Mouse (Mus musculus): ENCODE measurements around the gene Armc6.

Armc6 gene

DNA sequence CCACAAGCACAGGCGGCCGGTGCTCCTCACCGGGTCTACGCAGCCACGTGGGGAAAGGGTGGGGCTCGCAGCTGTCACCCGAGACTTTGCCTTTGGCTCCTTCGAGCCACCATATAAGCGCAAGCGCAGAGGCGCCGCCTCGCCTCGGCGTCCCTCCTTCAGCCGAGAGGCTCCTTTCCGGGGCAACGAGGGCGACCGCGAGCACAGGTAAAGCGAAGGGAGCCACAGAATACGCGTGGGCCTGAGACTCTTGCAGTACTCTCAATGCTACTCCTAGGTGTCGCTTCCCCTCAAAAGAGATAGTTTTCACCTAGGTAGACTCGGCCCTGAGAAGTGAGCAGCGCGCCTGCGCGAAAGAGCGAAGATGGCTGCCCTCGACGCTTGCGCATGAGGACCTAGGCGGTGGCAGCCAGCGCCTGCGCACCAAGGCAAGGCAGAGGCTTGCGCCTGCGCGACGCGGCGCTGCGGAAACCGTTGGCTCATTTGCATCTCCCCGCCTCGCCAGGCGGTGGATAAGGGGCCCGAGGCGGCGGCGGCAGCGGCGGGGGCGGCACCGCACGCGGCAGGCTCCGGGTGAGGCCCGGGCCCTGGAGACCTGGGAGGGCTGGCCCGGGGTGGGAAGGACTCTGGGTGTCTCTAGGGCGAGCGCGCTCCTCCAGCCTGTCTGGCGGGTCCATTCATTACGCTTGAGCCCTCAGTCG, at the start of gene Armc6, which contains the start of gene Sugp2:
Armc6 (minus strand) TSS at position 387 of the 701 bp plus-strand sequence.
Sugp2 (plus strand) TSS at position 147 of the 701 bp plus-strand sequence.
- peak; percentile 97 for DNase-seq (ENCODE audit: low spot score)

DNA sequence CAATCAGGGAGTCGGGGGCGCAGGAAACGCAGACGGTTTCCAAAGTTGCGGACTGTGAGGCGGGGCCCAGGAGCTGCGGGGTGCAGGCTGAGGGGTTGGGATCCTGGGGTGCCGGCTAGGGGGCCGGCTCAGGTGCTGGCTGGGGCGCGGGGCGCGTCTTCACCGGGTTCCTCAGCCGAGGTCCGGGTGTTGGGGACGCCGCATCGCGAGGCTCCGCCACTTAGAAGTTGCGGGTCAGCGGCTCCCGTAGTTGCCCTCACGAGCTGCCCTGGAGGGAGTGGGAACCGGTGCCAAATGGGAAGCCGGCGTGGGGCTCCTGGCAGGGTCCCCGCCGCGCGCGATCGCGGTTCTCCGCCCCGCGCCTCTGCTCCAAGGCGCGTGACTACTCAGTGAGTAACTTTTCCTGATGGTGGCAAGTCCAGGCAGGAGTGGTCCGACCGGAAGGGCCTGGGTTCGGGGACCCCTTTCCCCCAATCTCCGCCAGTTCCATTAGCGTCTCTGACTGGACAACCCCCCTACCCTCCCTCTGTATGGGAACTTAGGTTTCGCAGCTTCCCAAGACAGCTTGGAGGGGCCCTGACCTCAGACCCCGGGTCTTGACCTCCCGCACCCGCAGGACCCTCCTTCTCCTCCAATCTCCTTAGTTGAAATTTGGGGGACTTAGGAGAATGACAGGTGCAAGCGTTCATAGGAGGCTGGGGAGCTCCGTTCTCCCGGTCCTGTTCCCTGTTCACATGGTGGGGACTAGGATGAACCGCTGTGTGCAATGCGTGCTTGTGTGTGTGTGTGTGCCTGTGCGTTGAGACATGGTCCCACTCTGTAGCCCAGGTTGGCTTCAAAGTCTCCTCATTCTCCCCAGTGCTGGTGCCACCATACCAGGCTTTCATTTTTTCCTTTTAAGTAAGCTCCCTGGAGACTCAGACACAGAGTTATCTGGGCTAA, 49.1 kb upstream of the Armc6 start:
- no peak for DNase-seq (ENCODE audit: low spot score)

DNA sequence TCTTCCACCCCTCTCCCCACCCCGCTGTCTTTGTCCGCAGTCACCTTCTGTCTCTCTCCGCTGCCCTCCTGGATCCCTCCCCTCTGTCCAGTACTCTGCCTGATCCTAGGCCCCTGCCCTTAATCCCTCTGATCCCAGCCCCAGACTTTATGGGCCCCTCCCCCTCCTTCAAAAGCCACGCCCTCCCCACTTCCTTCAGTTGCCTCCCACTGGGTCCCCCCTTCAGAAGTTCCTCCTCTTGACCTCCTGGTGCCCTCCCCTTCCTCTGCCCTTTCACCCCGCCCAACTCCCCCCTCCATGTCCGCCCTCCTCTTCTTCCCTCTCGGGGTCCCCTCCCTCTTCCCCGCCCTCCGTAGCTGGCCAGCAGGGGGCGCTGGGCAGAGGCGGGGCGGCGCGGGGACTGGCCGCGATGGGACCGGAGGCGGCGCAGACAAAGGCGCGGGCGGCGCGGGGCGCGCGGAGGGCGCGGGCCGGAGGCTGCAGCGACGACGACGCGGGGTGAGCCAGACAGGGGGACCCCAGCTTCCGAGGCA, 48.4 kb upstream of the Armc6 start, which contains the start of gene Homer3:
Homer3 (plus strand) TSS at position 225 of the 533 bp plus-strand sequence.
- peak; percentile 57 for DNase-seq (ENCODE audit: low spot score)

DNA sequence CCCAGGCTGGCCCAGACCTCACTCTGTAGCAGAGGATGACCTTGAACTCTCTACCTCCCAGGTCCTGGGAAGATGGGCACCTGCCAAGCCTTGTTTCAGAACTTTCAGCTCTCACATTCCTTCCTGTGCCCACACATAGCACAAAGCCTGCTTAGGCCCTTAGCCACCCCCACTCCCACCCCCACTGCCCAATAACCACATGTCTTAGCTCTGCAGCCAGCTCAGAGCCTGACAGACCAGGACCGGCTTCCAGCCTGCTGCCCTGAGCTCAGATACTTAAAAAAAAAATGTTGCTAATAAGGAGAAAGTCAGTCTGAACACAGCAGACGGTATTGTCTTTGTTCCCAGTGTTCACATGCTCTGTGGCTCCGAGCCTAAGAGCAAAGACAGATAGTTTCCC, 46.7 kb upstream of the Armc6 start:
- DNase-seq (ENCODE audit: low spot score) = no peak

DNA sequence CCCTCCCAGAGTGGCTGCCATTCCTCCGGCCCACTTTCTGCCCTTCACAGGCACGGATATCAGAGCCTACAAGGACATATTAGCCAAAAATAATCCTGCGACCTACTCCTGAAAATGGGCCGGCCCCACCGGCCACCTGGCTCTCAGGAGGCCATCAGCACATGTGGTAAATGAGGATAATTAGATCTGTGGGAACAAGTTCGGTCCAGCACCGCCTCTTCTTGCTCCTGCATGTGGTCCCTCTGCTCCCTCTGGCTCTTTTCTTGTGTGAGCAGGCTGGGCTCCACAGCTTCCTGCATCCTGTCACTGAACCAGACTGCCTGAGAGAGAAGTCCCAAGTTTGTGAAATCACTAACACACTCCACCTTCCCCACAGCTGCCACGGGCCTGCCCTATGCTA, 45.0 kb upstream of the Armc6 start:
- no peak for DNase-seq (ENCODE audit: low spot score)

DNA sequence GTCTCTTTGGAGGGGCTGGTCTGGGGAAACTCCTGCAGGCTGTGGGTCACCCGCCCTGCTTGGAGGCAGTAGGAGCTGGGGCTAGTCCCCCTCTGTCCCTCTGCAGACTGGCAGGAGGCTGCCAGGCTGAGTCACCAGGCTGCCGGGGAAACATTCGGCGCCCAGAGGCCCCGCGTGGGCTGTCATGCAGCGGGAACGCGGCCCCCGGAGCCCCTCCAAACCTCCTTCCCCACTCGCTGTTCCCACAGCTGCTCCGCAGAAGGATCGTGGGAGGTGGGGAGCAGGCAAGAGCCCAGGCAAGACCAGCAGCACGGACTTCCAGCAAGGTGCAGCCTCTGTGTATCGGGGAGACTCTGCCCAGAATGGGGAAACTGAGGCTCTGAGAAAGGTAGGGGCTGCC, 43.9 kb upstream of the Armc6 start:
- no peak for DNase-seq (ENCODE audit: low spot score)

DNA sequence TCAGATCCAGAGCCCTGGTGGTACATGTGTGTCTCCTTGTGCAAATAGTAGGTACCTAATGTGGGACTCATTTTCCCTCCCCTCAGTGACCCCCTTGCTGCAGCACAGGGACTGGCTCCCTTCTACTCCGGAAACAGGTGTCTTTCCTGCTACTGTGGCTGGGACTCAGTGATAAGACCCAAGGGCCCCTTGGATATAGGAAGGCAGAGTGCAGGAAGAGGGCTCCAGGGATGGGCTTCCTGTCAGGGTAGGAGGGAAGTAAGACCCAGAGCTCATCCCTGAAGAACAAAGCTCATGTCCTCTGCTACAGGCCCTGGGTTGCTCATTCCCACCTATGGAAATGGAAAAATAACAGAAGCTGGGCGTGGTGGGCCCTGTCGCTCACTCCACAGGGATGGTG, 42.2 kb upstream of the Armc6 start:
- DNase-seq (ENCODE audit: low spot score) = no peak

DNA sequence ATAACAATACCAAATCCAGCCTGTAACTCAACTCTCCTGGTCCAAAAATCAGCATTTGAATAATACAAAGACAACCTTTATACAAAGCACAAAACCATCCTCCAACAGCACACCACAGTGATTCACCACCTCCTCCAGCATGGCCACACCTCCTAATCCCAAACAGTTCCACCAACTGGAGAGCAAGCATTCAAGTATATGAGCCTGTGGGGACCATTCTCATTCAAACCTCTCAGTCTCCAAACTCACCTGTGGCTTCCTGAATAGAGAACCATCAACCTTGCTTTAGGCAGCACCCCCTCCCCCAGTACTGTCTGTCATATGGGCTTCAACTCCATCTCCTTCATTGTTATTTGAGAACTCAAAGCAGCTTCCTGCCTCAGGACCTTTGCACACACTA, 40.1 kb upstream of the Armc6 start:
- DNase-seq (ENCODE audit: low spot score) = no peak

DNA sequence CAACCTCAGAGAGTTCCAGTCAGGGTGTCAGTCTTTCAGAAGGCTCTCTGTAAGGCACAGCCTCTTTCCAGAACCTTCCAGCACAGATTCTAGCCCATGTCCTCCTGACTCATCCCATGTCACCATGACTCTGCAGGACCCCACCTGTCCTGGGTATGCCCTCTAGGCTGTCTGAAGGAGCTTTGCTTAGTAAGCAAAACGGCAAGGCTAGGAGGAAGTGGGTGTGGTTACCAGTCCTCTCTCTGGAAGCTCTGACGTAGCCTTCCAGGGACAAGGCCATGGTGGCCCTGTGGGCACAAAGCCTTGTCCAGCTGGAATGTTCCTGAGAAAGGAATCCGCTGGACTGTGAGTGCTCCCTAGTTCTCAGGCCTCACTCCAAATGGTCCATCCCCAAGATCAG, 38.7 kb upstream of the Armc6 start:
- no peak for DNase-seq (ENCODE audit: low spot score)

DNA sequence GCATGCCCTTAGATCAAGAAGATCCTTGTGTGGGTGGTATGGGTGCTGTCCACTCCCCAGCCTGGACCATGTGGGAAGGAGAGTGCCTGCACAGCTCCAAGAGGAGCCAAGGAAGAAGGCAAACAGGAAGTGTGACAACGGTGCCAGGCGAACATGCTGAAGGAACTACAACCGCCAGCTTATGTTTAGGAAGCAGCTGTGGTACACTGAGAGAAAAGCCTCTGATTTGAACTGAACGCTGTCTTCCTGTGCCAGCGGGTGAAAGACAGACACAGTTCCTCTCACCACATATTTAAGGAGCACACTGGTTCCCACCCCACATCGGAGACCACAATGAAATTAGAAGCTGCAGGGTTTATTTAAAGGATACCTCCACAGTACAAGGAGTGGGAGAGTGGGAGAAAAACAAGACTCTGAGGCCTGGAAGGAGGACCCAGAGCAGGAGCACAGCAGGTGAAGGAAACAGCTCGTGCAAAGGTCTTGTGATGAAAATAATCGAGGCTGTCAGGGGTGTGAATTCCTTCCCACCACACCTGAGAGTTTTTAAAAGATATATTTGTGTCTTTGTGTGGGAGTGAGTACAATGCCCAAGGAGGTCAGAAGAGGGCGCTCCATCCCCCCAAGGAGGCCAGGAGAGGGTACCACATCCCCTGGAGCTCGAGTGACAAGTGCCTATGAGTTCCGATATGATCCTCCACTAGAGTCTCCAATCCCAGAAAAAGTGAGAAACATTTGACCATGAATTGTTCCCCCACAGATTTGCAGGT, 34.7 kb upstream of the Armc6 start:
- DNase-seq (ENCODE audit: low spot score) = no peak

DNA sequence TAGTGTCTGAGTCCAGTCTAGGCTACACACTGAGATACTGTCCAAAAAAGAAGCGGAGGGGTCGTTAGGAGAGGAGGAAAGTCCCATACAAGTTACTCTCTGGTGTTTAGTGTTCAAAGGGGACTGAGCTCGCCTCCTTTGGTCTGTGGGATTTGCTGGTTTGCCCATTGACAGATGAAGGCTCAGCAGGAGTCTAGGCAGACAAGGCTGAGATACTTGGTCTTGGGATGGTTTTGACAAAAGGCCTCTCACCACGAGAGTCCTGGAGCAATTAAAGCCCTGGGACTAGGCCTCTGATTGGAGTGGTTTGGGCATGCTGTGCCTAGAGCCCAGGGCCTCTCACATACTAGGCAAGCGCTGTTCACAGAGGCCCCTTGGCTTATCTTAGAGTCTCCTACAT, 34.0 kb upstream of the Armc6 start:
- DNase-seq (ENCODE audit: low spot score) = no peak

DNA sequence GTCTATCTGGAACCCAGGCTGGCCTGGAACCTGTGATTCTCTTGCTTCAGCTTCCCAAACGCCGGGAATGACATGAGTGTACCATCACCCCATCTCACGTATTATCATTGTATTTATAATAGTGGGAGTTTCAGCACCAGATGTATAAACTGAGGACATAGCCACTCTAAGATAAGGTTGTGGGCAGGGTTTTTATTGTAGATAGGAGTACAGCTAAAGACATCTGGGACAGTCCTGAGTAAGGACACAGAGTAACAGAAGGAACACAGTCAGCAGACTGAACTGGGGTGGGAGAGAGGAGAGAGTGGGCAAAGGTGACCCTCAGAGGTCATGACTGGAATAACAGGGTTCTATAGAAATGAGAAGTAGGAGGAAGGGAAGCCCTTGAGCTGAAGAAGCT, 33.4 kb upstream of the Armc6 start:
- DNase-seq (ENCODE audit: low spot score) = no peak

DNA sequence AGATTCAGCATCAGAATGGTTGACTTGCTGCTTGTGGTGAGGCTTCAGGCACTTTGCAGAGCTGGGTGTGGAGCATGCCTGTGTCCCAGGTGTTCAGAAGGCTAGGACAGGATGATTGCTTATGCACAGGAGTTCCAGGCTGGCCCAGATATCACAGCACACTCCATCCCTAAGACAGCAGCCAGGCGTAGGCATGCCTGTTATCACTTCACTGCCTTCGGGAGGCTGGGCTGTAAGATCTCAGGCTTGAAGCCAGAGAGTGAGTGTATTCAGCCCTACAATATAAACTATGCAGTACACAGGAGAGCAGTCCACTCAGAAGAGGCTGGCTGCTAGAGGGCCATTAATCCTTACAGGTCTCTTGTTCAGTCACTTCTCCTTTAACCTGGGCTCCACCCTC, 24.8 kb upstream of the Armc6 start:
- DNase-seq (ENCODE audit: low spot score) = no peak

DNA sequence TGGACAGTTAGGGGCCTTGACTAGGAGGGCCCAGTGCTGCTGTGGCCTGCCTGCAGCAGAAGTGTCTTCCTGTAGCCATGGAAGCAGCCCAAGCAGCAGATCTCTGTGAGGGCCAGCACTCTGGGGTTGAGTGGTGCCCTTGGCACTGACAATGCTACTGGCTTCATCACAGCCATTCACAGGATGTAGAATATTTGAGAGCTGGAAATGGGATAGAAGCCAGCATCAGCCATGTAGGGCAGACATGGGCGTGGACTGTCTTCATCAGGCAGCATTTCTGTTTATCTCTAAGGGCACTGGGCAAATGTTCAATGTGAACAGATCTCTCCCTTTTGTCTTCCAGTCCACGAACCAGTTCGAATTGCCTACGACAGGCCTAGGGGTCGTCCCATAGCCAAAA, 24.3 kb upstream of the Armc6 start:
- no peak for DNase-seq (ENCODE audit: low spot score)

DNA sequence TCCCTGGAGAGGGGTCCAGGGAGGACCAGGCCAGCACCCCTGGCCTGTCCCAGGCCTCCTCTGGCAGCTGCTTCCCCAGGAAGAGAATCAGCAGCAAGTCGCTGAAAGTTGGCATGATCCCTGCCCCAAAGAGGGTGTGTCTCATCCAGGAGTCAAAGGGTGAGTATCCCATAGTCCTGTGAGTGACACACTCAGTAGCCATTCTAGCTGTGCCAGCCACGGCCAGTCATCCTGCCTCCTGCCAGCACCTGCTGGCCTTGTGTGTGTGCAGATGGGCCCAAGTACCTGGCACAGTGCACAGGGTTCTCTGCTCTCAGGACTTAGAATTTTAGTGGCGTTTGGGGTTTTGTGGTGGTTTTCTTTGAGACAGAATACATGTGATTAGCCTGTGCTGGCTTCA, 23.2 kb upstream of the Armc6 start:
- no peak for DNase-seq (ENCODE audit: low spot score)

DNA sequence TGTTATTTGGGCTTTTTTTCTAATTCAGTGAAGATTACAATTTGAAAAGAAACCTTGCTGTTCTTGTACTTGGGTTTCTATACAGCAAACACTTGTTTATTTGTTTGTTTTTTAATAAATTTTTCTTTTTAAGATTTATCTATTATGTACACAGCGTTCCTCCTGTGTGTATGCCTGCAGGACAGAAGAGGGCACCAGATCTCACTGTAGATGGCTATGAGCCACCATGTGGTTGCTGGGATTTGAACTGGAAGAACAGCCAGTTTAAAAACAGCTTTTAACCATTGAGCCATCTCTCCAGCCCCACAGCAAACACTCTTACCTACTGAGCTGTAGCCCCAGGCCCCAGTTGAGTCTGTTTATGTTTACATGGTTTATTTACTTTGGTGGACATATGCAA, 20.4 kb upstream of the Armc6 start:
- no peak for DNase-seq (ENCODE audit: low spot score)

DNA sequence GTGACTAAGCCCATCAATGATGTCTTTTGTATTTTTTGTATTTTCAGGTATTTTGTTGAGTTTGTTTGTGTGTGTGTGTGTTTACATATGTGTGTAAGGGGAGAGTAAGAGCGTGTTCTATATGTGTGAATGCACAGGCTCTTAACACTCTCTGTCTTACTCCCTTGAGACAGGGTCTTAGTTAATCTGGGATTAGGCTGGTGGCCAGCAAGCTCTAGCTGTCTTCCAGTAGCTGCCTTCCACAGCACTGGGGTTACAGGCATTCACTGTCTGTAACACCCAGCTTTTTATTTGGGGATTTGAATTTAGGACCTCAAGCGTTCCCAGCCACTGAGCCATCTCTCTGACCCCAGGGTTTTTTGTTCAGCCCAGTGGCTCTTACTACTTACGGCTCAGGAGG, 13.6 kb upstream of the Armc6 start:
- DNase-seq (ENCODE audit: low spot score) = no peak

DNA sequence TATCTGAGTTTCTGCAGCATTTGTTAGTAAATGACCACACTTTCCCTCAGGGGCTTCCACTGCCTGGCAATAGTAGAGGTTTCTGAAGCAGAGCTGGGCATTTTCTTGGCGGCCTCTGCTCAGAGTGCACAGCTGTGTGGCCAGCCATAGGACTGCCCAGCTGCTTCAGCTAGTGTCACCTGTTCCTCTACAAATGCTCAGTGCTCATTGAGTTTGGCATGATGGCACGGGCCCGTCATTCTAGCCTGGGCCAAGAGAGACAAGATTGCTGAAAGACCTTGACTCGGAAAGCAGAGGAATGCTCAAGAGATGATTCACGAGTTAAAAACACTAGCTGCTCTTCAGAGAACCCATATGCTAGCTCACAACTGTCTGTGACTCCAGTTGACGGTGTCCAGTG, 12.4 kb upstream of the Armc6 start:
- no peak for DNase-seq (ENCODE audit: low spot score)

DNA sequence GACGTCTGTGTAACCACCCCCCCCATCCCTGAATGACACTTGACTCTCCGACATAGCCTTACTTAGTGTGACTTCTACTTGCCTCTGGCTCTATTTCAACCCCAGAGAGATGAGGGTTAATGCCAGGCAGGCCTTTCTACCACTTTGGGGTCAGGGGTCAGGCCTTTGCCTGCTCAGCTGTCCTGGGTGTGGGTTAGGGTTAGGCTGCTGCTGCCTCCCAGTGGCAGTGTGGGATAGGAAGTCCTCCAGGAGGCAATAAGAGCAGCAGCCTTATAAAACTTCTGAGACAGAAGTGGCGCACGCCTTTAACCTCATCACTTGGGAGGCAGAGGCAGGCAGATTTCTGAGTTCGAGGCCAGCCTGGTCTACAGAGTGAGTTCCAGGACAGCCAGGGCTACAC, 6.4 kb upstream of the Armc6 start:
- DNase-seq (ENCODE audit: low spot score) = no peak

DNA sequence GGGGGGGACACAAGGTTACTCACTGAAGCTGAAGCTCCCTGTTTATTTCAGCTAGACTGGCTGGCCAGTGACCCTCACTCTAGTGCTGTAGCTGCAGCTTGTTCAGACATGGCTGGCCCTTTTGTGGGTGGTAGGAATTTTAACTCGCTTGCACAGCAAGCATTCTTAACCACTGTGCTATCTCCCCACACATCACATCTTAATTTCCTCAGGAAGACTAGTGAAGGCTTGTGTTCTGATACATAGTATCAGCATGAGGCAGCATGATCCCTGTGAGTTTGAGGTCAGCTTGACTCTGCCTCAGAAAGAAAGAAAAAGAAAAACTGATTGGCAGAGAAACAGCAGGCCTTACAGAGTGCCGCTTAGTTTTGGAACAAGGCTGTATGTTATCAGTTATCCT, 3.6 kb upstream of the Armc6 start:
- no peak for DNase-seq (ENCODE audit: low spot score)

DNA sequence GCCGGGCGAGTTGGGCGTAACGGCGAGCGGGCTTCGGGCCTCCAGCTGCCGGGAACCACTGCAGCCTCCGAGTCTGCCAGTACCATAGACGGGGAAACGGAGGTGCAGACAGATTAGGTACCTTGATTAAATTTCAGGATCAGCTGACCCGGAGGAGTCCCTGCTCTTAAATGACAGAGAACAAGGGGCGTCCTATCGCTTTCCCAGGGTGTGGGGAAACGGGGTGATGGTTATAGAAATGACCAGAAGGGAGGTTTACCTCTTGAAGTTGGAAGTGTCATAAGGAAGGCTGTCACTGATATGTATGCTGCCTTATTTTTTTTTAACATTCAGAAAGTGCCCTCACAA, 489 bp upstream of the Armc6 start:
- DNase-seq (ENCODE audit: low spot score) = no peak

DNA sequence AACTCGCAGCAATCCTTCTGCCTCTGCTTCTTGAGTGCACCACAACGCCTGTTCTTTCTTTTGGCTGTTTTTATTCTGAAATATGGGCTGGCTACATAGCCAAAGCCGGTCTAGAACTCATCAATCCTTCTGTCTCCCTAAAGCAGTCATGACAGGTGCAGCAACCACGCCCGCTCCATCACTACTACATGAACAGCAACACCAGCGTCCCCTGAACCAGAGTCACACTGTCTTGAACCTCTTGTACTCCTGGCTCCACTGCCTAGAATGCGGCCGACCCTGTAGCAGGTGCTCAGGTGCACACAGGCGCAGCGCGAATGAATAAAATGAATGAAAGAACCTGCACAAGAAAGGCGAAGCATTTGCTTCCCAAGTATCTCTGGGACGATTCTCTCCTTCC, 660 bp downstream of the Armc6 start:
- peak; percentile 17 for DNase-seq (ENCODE audit: low spot score)

Measured in c-Kit-positive CD71-positive TER-119-positive erythroid progenitor cells, embryonic 14.5 days (primary cell).